Mouse (Mus musculus) erythroid progenitor cell, adult 5-6 weeks (primary cell): ENCODE data around the gene Cd9. TPM values are rescaled to one million over a fixed set of nuclear protein-coding genes. Genes with fewer than 3 reads are reported as not detected.

Experiments
- ATAC-seq: replicated peaks from 2 replicates; pipeline ENCODE4 v1.8.0; 2016; ENCODE audit warnings: moderate number of reproducible peaks, mild to moderate bottlenecking, moderate TSS enrichment, inconsistent platforms; ENCODE audit not compliant: poor library complexity, low FRiP score, severe bottlenecking
- total RNA-seq, 2 experiments: library from RNA; stranded (forward) in 1 of 2; stranded (reverse) in 1 of 2; fragments of 150-400 nt in 1 of 2; fragments of 186-747, 209-891 nt in 1 of 2; gene quantifications; 2 replicates each; pipeline versions ENCODE4 v1.2.3 to v1.2.4; 2015 to 2017; ENCODE audit warnings: low replicate concordance in 2 of 2

Cd9 gene
- total RNA-seq, 2 experiments from 2014 or later, result 10.1 to 41.1 TPM

GRCm38 (mm10) chr6:125478135-125479128 is 16.2 kb downstream of the Cd9 start:
- ATAC-seq, result no peak

DNA sequence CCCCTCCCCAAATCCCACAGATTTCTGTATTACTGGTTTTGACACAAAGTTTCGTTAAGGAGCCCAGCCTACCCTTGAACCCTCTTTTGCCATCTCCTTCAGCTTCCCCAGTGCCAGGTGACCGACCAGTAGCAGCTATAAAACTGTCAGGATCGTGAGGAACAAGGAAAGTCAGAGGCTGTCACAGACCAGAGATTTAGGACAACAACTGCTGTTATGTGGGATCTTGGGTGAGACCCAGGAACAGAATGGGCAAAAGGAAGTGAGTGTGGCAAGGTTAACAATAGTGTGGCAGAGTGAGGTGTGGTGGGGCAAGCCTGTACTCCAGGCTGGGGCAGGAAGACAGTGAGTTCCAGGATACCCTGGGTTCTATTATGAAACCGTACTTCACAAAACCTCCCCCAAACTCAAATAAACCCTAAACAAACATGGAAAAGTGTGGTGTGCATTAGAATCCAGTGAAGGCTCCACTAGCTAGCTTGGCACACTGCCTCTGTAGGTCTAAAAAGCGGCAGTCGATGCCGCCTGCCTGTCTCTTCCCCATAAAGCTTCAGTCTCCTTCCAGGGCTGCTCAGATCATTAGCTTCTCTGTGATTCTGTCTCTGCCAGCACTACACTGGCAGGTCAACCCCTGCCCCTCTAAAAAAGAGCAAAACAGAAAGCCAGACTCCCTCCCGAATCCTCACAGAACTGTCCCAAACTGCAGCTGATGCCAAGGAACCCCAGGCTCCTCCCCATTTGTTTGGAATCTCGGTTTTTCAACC is 17.6 kb downstream of the Cd9 start:
- no peak for ATAC-seq

DNA sequence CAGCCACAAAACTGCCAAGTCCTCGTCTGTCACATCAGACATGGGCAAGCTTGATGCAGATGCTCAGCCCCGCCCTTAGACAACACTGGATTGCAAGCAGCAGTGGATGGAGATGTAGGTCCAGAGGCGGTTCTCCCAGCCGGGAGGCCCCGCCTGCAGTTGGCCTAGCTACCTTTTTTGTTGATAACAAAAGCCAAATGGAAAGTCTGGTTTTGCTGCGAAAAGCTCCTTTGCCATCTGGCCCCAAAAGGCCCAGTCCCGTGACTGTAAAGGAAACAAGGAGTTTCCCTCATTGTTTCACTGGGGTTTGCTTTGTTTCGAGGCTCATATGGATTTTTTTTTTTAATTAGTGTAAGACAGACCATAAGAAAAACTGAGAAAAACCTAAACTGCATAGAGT is 18.5 kb downstream of the Cd9 start:
- ATAC-seq, result no peak

DNA sequence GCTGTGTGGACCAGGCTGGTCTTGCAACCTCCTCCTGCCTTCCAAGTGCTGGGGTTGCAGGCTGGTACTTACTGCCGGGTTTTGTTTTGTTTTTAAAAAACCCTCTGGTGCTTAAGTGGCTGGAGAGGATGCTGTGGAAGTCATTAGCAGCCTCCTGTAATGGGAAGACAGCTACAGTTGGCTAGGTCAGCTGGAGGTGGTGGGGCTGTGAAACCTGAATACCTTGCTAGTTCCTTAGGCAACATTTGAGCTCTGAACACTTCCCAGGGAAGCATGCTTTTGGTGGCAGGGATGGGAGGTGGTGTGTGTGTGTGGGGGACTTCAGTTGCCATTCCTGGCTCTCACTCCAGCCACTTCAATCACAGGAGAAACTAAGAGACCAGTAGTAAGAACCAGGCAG is 19.4 kb downstream of the Cd9 start:
- no peak for ATAC-seq

DNA sequence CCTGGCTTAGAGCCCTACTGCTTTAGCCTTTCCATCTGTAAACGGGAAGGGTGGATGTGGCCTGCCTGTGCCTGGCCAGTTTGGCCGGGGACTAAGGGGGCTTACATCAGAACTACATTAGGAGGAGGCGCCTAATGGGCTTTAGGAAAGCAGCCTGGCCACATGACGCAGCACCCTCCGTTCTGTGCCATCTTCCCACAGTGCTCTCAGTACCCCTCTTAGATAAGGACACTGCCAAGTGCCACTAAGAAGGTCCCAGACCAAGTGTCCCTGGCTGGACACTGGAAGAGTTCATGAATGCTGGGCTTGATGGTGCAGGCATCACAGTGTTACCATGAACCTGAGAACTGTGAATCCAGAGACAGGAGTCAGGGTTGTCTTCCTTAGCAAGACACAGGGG is 20.7 kb downstream of the Cd9 start:
- ATAC-seq, result peak; percentile 36; the same call in 1 of the 2 replicates

DNA sequence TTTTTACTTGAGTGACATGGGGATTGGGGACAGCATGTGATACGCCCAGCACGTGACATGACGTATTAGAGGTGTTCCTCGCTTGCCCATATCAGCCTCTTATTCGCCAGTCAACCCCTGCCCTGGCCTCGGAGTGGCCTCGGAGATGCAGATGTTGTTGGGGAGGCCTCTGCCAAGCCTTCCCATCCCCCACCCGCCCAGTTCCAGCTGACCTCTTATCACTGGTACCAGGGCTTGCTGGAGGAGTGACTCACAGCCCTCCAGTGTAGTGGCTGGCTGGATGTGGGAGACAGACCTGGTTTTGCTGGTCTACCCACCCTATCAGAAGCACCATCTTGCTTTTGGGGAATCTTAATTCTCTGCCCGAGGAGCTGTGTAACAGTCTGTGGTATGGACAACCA is 21.3 kb downstream of the Cd9 start:
- ATAC-seq, result peak; percentile 88

- no peak for ATAC-seq
Measured at GRCm38 (mm10) chr6:125471921-125472320, 22.7 kb downstream of the Cd9 start.

- no peak for ATAC-seq
Measured at GRCm38 (mm10) chr6:125471326-125471725, 23.3 kb downstream of the Cd9 start.

- ATAC-seq, result no peak
Measured at GRCm38 (mm10) chr6:125470616-125471015, 24.0 kb downstream of the Cd9 start.

- no peak for ATAC-seq
Measured at GRCm38 (mm10) chr6:125469222-125469621, 25.4 kb downstream of the Cd9 start.

DNA sequence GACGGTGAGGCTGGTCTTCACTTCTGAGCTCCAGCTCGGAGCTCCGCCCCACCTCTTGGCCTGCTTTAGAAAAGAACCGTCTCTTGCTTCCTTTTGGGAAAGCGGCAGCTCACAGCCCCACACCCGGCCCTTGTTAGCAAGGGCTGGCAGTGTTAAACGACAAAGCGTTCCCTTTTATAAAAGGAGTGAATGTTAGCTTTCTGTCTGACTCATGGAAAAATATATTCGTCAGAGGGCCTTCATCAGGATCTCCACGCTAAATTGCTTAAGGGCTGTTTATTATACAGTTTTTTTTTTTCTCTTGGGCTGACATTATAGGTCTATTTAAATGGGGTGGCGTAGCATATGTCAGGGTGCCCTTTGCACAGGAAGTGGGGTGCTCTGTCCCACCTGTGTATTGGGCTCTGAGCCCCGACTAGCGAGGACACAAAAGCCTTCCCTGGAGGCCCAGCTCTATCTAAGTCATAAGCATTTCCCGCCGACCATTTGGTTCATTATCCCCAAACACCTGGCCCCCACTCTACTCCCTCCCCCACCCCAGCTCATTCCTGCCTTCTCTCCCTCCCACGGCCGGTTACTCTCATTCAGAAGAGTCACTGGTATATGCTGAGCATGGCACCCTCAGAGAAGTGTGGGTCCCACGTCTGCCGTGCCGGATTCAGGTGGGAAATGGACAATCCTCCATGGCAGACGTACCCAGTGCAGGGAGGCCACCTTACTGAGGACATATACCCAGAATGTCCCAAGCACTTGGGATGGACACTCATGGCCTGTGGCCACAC is 26.2 kb downstream of the Cd9 start:
- ATAC-seq, result no peak

DNA sequence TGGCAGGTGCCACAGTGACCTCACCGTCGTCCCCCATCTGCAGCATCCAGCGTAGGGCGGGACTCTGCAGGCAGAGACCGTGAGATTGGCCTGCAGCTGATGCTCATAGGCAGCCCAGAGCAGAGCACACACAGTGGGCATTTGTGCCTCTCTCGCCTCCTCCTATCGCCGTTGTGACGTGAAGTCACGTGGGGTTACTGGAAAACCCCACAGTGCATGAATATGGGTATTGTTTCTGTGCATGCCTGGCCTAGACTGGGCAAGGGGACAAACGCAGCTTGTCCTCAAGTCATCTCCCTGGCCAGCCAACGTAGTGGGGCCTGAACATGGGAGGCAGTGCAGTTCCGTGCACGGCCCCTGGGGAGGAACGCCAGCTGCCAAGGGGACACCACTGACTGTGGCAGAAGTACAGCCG is 27.3 kb downstream of the Cd9 start:
- no peak for ATAC-seq

DNA sequence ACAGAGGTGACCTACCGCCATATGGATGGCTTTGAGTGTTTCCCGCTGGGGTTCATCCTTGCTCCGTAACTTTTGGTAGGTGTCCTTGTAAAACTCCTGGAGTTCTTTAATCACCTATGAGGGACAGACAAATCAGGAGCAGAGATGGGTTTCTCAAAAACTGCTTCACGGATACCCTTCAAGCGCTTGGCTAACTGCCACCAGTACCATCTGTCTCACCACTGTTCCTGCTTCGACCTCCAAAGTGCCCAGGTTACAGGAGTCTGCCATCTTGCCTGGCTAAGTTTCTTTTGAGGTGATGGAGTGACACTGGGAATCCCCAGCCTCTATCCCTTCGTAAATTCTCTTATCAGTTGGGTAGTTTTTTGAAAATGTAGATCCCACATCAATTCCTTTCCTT is 32.3 kb downstream of the Cd9 start:
- no peak for ATAC-seq

DNA sequence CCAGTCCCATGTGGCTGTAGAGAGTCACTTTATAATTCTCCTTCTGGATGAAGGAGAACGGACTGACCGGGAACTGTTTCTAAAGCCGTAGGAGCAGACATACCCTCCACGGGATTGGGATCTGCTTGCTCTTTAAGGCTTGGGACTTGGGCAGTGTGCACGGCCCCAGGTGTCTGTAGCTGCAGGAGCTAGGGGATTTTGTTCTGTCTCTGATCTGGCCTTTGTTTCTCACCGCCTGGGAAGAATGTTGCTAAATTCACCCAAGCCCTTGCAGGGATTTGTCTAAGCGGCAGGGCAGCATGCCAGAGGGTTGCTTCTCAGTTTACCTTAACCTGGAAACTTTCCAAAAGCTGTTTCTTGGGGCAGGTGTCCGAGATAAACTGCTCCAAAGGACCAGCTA is 32.8 kb downstream of the Cd9 start:
- ATAC-seq, result no peak

GRCm38 (mm10) chr6:125461325-125461724 is 33.3 kb downstream of the Cd9 start:
- no peak for ATAC-seq

DNA sequence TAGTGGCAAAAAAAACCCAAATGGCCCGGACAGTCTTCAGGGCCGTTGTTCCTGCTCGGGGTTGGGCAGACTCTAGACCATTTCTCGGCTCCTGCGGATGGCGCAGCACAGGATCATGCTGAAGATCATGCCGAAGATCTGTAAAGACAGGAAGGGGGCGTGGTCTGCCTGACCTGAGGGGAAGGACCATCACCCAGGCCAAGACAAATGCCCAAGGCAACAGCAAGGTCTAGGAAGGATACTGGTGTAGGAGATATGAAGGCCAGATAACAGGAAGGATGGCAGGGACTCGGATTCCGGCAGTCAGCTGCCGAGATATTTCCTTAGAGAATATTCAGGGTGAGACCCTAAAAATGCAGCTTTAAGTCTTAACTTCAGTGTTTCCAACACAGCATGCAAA is 34.0 kb downstream of the Cd9 start:
- no peak for ATAC-seq

GRCm38 (mm10) chr6:125459903-125460302 is 34.7 kb downstream of the Cd9 start:
- ATAC-seq, result no peak

DNA sequence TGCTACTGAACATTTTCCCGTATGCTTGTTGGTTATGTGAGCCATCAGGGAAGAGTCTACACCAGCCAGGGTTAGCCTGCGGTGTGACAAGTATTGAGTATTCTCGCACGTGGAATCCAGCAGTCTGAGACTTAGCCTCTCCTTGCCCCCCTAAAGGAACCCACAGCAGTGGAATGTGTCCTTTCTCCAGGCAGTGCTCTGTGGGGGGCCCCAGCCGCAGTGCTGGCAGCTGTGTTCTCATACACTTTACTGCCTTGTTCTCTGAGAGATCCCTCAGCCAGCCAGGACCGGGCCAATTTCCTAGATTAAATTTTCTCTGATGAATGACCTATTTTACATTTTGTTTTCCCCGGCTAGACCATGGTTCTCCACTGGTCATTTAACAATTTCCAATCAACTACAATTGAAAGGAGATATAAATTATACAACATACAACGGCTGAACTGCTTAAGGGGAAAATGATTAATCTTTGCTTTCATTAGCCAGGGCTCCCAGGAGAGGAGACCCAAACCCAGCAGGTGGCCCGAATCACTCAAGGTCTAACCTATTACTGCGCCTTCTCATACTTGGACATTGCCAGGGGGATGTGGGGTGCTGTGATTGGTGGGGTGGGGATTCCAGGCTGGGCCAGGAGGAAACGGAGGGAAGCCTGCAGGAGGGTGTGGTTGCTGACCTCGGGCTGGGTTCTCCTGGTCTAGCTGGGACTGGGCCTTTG is 38.6 kb downstream of the Cd9 start:
- no peak for ATAC-seq

DNA sequence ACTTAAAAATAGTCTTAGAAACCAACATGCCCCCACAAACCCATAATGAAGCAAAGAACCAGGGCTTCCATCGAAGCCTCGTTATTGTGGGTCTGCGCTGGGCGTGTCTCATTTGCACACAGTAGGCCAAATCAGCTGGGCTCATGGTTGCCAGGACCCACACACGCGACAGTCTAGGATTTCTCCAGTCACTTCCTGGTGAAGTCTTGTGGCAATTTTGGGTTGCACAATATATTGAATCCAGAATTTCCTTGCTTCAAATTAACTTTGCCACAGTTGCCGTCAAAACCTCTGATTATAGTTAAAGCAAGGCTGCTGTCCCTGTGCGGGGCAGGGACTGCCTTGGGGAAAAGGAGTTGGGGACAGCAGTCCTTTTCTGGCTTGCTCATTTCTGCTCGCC is 39.9 kb downstream of the Cd9 start:
- no peak for ATAC-seq

DNA sequence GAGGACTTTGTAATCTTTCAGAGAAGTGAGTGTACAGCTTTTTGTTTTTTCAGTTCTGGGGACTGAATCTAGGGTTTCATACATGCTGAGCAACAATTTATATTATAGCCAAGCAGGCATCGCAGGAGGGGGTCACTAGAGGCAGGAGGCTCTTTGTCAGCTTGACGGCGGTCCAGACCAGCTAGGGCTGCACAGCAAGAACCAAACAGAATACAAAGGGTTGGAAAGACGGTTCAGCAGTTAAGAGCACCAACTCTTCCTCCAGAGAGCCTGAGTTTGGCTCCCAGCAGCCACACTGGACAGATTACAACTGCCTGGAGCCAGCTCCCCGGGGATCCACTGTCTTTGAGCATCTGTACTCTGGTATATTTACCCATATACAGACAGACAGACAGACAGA is 40.3 kb downstream of the Cd9 start:
- ATAC-seq, result no peak
